Mouse (Mus musculus) MEL (cell line): ENCODE data around the gene Tas2r113.

Experiments used
- CTCF ChIP-seq, 3 experiments: IDR thresholded peaks in 2 of 3; conservative IDR thresholded peaks in 1 of 3; 2 replicates each; pipeline ENCODE4 v1.5.1; 2011 to 2012; ENCODE audit warnings: low read length in 3 of 3, low read depth in 2 of 3, mild to moderate bottlenecking in 2 of 3, improper control_type of control experiment in 1 of 3, inconsistent platforms in 1 of 3, mixed read lengths in 1 of 3, moderate library complexity in 1 of 3; ENCODE audit not compliant: control insufficient read depth in 1 of 3, insufficient read depth in 1 of 3, poor library complexity in 1 of 3, severe bottlenecking in 1 of 3
- E2F4 ChIP-seq: IDR thresholded peaks from 2 replicates; pipeline ENCODE4 v1.6.1; 2011; ENCODE audit warnings: low read depth, low read length, improper control_type of control experiment, borderline replicate concordance
- JUND ChIP-seq: IDR thresholded peaks from 2 replicates; pipeline ENCODE4 v1.6.1; 2011; ENCODE audit warnings: low read depth, mild to moderate bottlenecking, improper control_type of control experiment, low read length
- MAX ChIP-seq: IDR thresholded peaks from 2 replicates; pipeline ENCODE4 v1.6.1; 2011; ENCODE audit warnings: low read length, improper control_type of control experiment
- MXI1 ChIP-seq: IDR thresholded peaks from 2 replicates; pipeline ENCODE4 v1.6.1; 2011; ENCODE audit warnings: mild to moderate bottlenecking, low read depth, low read length, improper control_type of control experiment
- NRF1 ChIP-seq: IDR thresholded peaks from 2 replicates; pipeline ENCODE4 v1.6.1; 2014; ENCODE audit warnings: low read depth, mild to moderate bottlenecking, inconsistent platforms, low read length, improper control_type of control experiment, moderate library complexity; ENCODE audit not compliant: poor library complexity, insufficient read depth, severe bottlenecking
- POLR2A ChIP-seq, 2 experiments: IDR thresholded peaks; 2 replicates each; pipeline ENCODE4 v1.6.1; 2011 to 2012; ENCODE audit warnings: low read length in 2 of 2, mild to moderate bottlenecking in 2 of 2, control low read depth in 1 of 2, improper control_type of control experiment in 1 of 2, low read depth in 1 of 2, moderate library complexity in 1 of 2; ENCODE audit not compliant: control insufficient read depth in 1 of 2, insufficient read depth in 1 of 2, poor library complexity in 1 of 2
- RCOR1 ChIP-seq: IDR thresholded peaks from 2 replicates; pipeline ENCODE4 v1.6.1; 2012; ENCODE audit warnings: low read depth, mild to moderate bottlenecking, inconsistent platforms, low read length, improper control_type of control experiment
- SIN3A ChIP-seq: IDR thresholded peaks from 2 replicates; pipeline ENCODE4 v1.6.1; 2012; ENCODE audit warnings: low read length, improper control_type of control experiment, inconsistent platforms
- TBP ChIP-seq: IDR thresholded peaks from 2 replicates; pipeline ENCODE4 v1.8.0; 2011; ENCODE audit warnings: low read depth, low read length, improper control_type of control experiment
- USF1 ChIP-seq: IDR thresholded peaks from 2 replicates; pipeline ENCODE4 v1.6.1; 2014; ENCODE audit warnings: low read depth, mild to moderate bottlenecking, inconsistent platforms, low read length, improper control_type of control experiment, moderate library complexity

GRCm38 (mm10) chr6:132909351-132909750, 16.5 kb downstream of the Tas2r113 start, which contains the start of gene Tas2r125:
- TF ChIP-seq MXI1: no peak
- no peak for TF ChIP-seq NRF1
- TF ChIP-seq SIN3A: no peak
- TF ChIP-seq CTCF (IDR thresholded peaks at IDR 0.05 in 2 of 3, conservative IDR thresholded peaks at IDR 0.05 in 1 of 3; ENCODE audit: control insufficient read depth in 1 of 3, insufficient read depth in 1 of 3, low read depth in 2 of 3, low read length in 3 of 3, poor library complexity in 1 of 3, severe bottlenecking in 1 of 3): no peak
- no peak for TF ChIP-seq USF1
- TF ChIP-seq TBP: no peak
- TF ChIP-seq JUND: no peak
- no peak for TF ChIP-seq E2F4
- no peak for TF ChIP-seq RCOR1
- TF ChIP-seq POLR2A (IDR thresholded peaks at IDR 0.05; ENCODE audit: control insufficient read depth in 1 of 2, insufficient read depth in 1 of 2, low read depth in 1 of 2, low read length in 2 of 2, poor library complexity in 1 of 2): no peak
- no peak for TF ChIP-seq MAX
